Mouse (Mus musculus): ENCODE results near the gene Npw.
A peak's percentile ranks its signal among the peaks of the same experiment; 100 is the strongest.
"Not testable (repeated sequence)": the region's sequence is repeated elsewhere in the genome, so short reads cannot be mapped to it uniquely, and the experiment has no call there.

The Npw gene

GRCm38 (mm10) chr17:24672141-24672540 lies 13.9 kb upstream of the Npw start:
- DNase-seq (ENCODE audit: low read depth, low spot score): peak; percentile 51

GRCm38 (mm10) chr17:24671346-24671745 lies 13.1 kb upstream of the Npw start:
- peak; percentile 41 for DNase-seq (ENCODE audit: low read depth, low spot score)

- no peak for DNase-seq (ENCODE audit: low read depth, low spot score)
Measured at GRCm38 (mm10) chr17:24670246-24670844, 12.1 kb upstream of the Npw start.

- peak; percentile 94 for DNase-seq (ENCODE audit: low read depth, low spot score)
Measured at GRCm38 (mm10) chr17:24669545-24670245, 11.4 kb upstream of the Npw start, which contains the start of gene Zfp598. Gene Zfp598 (plus strand): TSS chr17:24669687.

- not testable (repeated sequence) for DNase-seq (ENCODE audit: low read depth, low spot score)
Measured at GRCm38 (mm10) chr17:24669214-24669544, 10.9 kb upstream of the Npw start.

- peak; percentile 80 for DNase-seq (ENCODE audit: low read depth, low spot score)
Measured at GRCm38 (mm10) chr17:24667416-24667815, 9.2 kb upstream of the Npw start.

- not testable (repeated sequence) for DNase-seq (ENCODE audit: low read depth, low spot score)
Measured at GRCm38 (mm10) chr17:24667011-24667410, 8.8 kb upstream of the Npw start.

GRCm38 (mm10) chr17:24654969-24655368 lies 3.3 kb downstream of the Npw start:
- no peak for DNase-seq (ENCODE audit: low read depth, low spot score)

- peak; percentile 80 for DNase-seq (ENCODE audit: low read depth, low spot score)
Measured at GRCm38 (mm10) chr17:24653967-24654710, 4.1 kb downstream of the Npw start.

- DNase-seq (ENCODE audit: low read depth, low spot score): no peak
Measured at GRCm38 (mm10) chr17:24651835-24652234, 6.4 kb downstream of the Npw start.

- no peak for DNase-seq (ENCODE audit: low read depth, low spot score)
Measured at GRCm38 (mm10) chr17:24650766-24651165, 7.5 kb downstream of the Npw start.

GRCm38 (mm10) chr17:24650070-24650616 lies 8.1 kb downstream of the Npw start, which contains the start of gene Slc9a3r2:
Gene Slc9a3r2 (minus strand): TSS chr17:24650327.
- DNase-seq (ENCODE audit: low read depth, low spot score): no peak

GRCm38 (mm10) chr17:24649581-24650069 lies 8.6 kb downstream of the Npw start:
- DNase-seq (ENCODE audit: low read depth, low spot score): no peak

GRCm38 (mm10) chr17:24648731-24649377 lies 9.4 kb downstream of the Npw start:
- DNase-seq (ENCODE audit: low read depth, low spot score): no peak

- DNase-seq (ENCODE audit: low read depth, low spot score): no peak
Measured at GRCm38 (mm10) chr17:24647493-24647892, 10.8 kb downstream of the Npw start.

GRCm38 (mm10) chr17:24646381-24646780 lies 11.9 kb downstream of the Npw start:
- DNase-seq (ENCODE audit: low read depth, low spot score): no peak

- no peak for DNase-seq (ENCODE audit: low read depth, low spot score)
Measured at GRCm38 (mm10) chr17:24645916-24646315, 12.3 kb downstream of the Npw start.

- peak; percentile 64 for DNase-seq (ENCODE audit: low read depth, low spot score)
Measured at GRCm38 (mm10) chr17:24644875-24645721, 13.2 kb downstream of the Npw start.

- DNase-seq (ENCODE audit: low read depth, low spot score): no peak
Measured at GRCm38 (mm10) chr17:24644030-24644715, 14.1 kb downstream of the Npw start.

GRCm38 (mm10) chr17:24642791-24643343 lies 15.4 kb downstream of the Npw start:
- no peak for DNase-seq (ENCODE audit: low read depth, low spot score)
